Mouse (Mus musculus) C2C12 (cell line): ENCODE results near the gene Ccdc154.

Experiments used
- CTCF ChIP-seq: IDR thresholded peaks from one replicate; pipeline ENCODE4 v1.5.1; 2011; ENCODE audit not compliant: control insufficient read depth, insufficient read depth, insufficient read length
- MAX ChIP-seq: IDR thresholded peaks from one replicate; pipeline ENCODE4 v1.6.1; 2011; ENCODE audit warnings: mild to moderate bottlenecking, control low read depth

DNA sequence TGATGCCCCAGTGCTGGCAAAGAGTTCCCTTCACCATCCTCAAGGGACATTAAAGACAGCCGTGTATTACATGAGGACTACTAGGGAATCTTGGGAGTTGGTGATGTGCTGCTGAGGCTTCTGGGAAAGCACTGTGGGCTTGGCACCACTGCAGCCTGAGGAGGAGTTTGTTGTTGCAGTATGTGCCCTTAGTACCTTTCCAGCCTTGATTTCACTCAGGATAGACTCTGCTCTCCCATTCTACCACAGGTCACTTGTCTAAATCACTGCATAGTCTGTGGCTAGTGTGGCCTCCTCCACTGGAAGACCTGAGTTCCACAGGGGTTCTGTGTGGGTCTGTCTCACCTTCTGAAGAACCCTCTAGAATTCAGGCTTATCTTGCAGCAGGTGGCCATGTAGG lies 58.5 kb downstream of the Ccdc154 start:
- TF ChIP-seq CTCF: no peak
- no peak for TF ChIP-seq MAX
